Mouse (Mus musculus) hindbrain, embryonic 15.5 days (tissue): ENCODE measurements around the gene Gm3238. TPM values are rescaled to one million over a fixed set of nuclear protein-coding genes. Genes with fewer than 3 reads are reported as not detected.
"Not testable (repeated sequence)": the region's sequence is repeated elsewhere in the genome, so short reads cannot be mapped to it uniquely, and the experiment has no call there.

Source experiments
- ATAC-seq: fragments of 200-750 bp; cut with Nextera tagmentation; 2 replicates; pipeline ENCODE4 v1.8.0; 2017; ENCODE audit warnings: low read depth, moderate number of reproducible peaks, moderate TSS enrichment; ENCODE audit not compliant: low FRiP score
- H3K27ac ChIP-seq: fragments of 300-500 bp; sonication (generic); replicated peaks from 2 replicates; pipeline ENCODE4 v1.5.1; 2015; ENCODE audit warnings: mild to moderate bottlenecking, inconsistent platforms
- H3K27me3 ChIP-seq: fragments of 300-500 bp; sonication (generic); 2 replicates; pipeline ENCODE4 v1.6.1; 2015; ENCODE audit warnings: control low read depth, inconsistent platforms
- H3K36me3 ChIP-seq: fragments of 300-500 bp; sonication (generic); 2 replicates; pipeline ENCODE4 v1.6.1; 2015; ENCODE audit warnings: control low read depth, inconsistent platforms
- H3K4me1 ChIP-seq: fragments of 300-500 bp; sonication (generic); replicated peaks from 2 replicates; pipeline ENCODE4 v1.6.1; 2015; ENCODE audit warnings: control low read depth, inconsistent platforms
- H3K4me2 ChIP-seq: fragments of 300-500 bp; sonication (generic); 2 replicates; pipeline ENCODE4 v1.6.1; 2015; ENCODE audit warnings: moderate library complexity, mild to moderate bottlenecking, inconsistent platforms
- H3K4me3 ChIP-seq: fragments of 300-500 bp; sonication (generic); 2 replicates; pipeline ENCODE4 v1.5.1; 2015; ENCODE audit warnings: mild to moderate bottlenecking, inconsistent platforms
- H3K9ac ChIP-seq: fragments of 300-500 bp; sonication (generic); 2 replicates; pipeline ENCODE4 v1.6.1; 2015; ENCODE audit warnings: inconsistent platforms
- H3K9me3 ChIP-seq: fragments of 300-500 bp; sonication (generic); 2 replicates; pipeline ENCODE4 v1.6.1; 2016; ENCODE audit warnings: control low read depth, inconsistent platforms
- WGBS: fragments of 180-500 bp; shearing (Covaris S2); methylation state at CpG from one replicate; pipeline ENCODE4 v1.1.7; 2015; 5-methylcytosine and 5-hydroxymethylcytosine counted together
- polyA plus RNA-seq: library from polyadenylated mRNA; unstranded; fragments of >200 nt; fragmentation: Nextera tagmentation; extraction: Ambion mirVana; gene quantifications from 2 replicates; pipeline ENCODE4 v1.2.1, GENCODE M21; 2015

Gene Gm3238
- polyA plus RNA-seq = not detected in 2 replicates

GRCm38 (mm10) chr10:77771225-77771624 lies at the start of gene Gm3238:
Gene Gm3238 (minus strand): TSS chr10:77771325.
- H3K4me1 ChIP-seq = not testable (repeated sequence)

GRCm38 (mm10) chr10:77819203-77819602 lies 48.1 kb upstream of the Gm3238 start:
- no peaks in the 10 kb centered on the region for H3K36me3 ChIP-seq
- 54% methylated on average over 4 of the region's 4 CpGs for WGBS
- H3K4me1 ChIP-seq = 0 out of 2 replicates have a peak, but pooled peaks cover 4% of the 10 kb centered on the region
- H3K27me3 ChIP-seq = no peaks in the 10 kb centered on the region
- no peak overlapping the region for H3K4me2 ChIP-seq
- H3K9ac ChIP-seq = no peak overlapping the region
- H3K4me3 ChIP-seq = no peak overlapping the region
- ATAC-seq = no peak
- H3K9me3 ChIP-seq = peaks cover 3% of the 10 kb centered on the region; the same call in 1 of the 2 replicates
- no peak overlapping the region for H3K27ac ChIP-seq

More at GRCm38 (mm10) chr10:77771225-77771624, at the start of gene Gm3238:
- no CpG with 5 or more reads among the region's 1 CpGs for WGBS
- H3K9me3 ChIP-seq, H3K27ac ChIP-seq, H3K4me3 ChIP-seq, H3K4me2 ChIP-seq, H3K36me3 ChIP-seq, H3K9ac ChIP-seq, H3K27me3 ChIP-seq, ATAC-seq: not testable (repeated sequence)

GRCm38 (mm10) chr10:77818523-77818922 lies 47.4 kb upstream of the Gm3238 start:
- H3K36me3 ChIP-seq = no peaks in the 10 kb centered on the region
- H3K27me3 ChIP-seq = no peaks in the 10 kb centered on the region
- peak; percentile 63; the same call in 1 of the 2 replicates for ATAC-seq
- no peak overlapping the region for H3K9ac ChIP-seq
- H3K4me2 ChIP-seq = no peak overlapping the region
- peaks cover 3% of the 10 kb centered on the region; the same call in 1 of the 2 replicates for H3K9me3 ChIP-seq
- H3K4me1 ChIP-seq = 0 out of 2 replicates have a peak, but pooled peaks cover 4% of the 10 kb centered on the region
- WGBS = 98% methylated on average over 4 of the region's 4 CpGs
- H3K27ac ChIP-seq = no peak overlapping the region
- no peak overlapping the region for H3K4me3 ChIP-seq

DNA sequence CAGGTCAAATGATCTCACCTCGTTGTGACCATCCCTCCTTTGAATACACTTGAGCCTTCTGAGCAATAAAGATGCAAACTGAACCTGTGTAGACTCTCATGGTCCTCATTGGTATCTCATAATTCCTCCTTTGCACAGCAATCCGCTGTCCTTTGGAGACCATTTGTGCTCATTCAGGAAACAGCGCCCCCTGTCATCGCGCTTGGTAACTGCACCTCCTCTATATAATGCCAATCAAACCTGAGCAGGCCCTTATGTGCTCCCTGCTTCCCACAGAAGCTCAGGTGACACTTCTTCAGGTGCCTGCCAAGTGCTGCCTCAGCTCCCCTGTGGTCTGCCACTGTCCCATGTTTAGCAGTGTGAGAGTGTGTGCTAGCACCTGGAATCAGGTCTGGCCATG lies 44.4 kb upstream of the Gm3238 start:
- H3K4me3 ChIP-seq = no peak overlapping the region
- no peaks in the 10 kb centered on the region for H3K36me3 ChIP-seq
- no peaks in the 10 kb centered on the region for H3K27me3 ChIP-seq
- ATAC-seq = no peak
- 35% methylated on average over 5 of the region's 5 CpGs for WGBS
- no peak overlapping the region for H3K9ac ChIP-seq
- H3K27ac ChIP-seq = no peak overlapping the region
- H3K9me3 ChIP-seq = no peaks in the 10 kb centered on the region
- 0 out of 2 replicates have a peak, but pooled peaks cover 4% of the 10 kb centered on the region for H3K4me1 ChIP-seq
- H3K4me2 ChIP-seq = no peak overlapping the region

GRCm38 (mm10) chr10:77814382-77814781 lies 43.3 kb upstream of the Gm3238 start, which contains the start of gene Gm2696:
Gene Gm2696 (plus strand): TSS chr10:77814682.
- H3K9me3 ChIP-seq = no peaks in the 10 kb centered on the region
- no peak for ATAC-seq
- H3K36me3 ChIP-seq = no peaks in the 10 kb centered on the region
- no peak within 1 kb of the TSS for H3K4me3 ChIP-seq
- WGBS = 62% methylated on average over 4 of the region's 4 CpGs
- 0 out of 2 replicates have a peak, but pooled peaks cover 4% of the 10 kb centered on the region for H3K4me1 ChIP-seq
- no peak within 1 kb of the TSS for H3K4me2 ChIP-seq
- no peak within 1 kb of the TSS for H3K27ac ChIP-seq
- H3K27me3 ChIP-seq = no peaks in the 10 kb centered on the region
- no peak within 1 kb of the TSS for H3K9ac ChIP-seq

DNA sequence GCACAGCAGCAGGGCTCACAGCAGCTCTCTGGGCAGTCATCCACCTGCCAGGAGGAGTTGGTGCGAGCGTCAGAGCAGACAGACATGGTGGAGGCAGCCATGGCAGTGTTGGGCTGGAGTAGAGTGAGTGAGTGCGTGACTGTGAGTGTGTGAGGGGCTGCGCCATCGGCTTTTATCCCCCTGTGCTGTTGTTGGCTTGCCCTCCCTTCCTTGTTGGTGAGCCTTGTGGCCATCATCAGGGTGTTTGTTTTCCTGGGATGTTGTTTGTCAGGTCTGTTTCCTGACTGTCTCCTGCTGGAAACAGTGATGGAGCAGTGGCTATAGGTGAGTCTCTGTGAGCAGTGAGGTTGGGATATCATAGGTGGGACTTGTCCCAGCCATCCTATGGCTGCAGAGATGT lies 40.6 kb upstream of the Gm3238 start, which contains the start of gene Gm9507:
Gene Gm9507, minus strand, starts transcription at position 101 of the 400 bp plus-strand sequence.
- no peak within 1 kb of the TSS for H3K4me3 ChIP-seq
- no peak within 1 kb of the TSS for H3K9ac ChIP-seq
- no peaks in the 10 kb centered on the region for H3K9me3 ChIP-seq
- no peak within 1 kb of the TSS for H3K4me2 ChIP-seq
- H3K36me3 ChIP-seq = no peaks in the 10 kb centered on the region
- H3K27me3 ChIP-seq = no peaks in the 10 kb centered on the region
- no peak within 1 kb of the TSS for H3K27ac ChIP-seq
- ATAC-seq = no peak
- 75% methylated on average over 5 of the region's 5 CpGs for WGBS
- 0 out of 2 replicates have a peak, but pooled peaks cover 4% of the 10 kb centered on the region for H3K4me1 ChIP-seq

GRCm38 (mm10) chr10:77804095-77804494 lies 33.0 kb upstream of the Gm3238 start:
- Histone ChIP-seq H3K9ac (no peak overlapping the region), H3K27ac (no peak overlapping the region), H3K27me3 (no peaks in the 10 kb centered on the region), H3K4me1 (no peaks in the 10 kb centered on the region), H3K36me3 (no peaks in the 10 kb centered on the region), H3K4me3 (no peak overlapping the region), H3K9me3 (no peaks in the 10 kb centered on the region), H3K4me2 (no peak overlapping the region)
- no peak for ATAC-seq
- 83% methylated on average over 3 of the region's 3 CpGs for WGBS

- Histone ChIP-seq H3K36me3 (no peaks in the 10 kb centered on the region), H3K9me3 (no peaks in the 10 kb centered on the region), H3K4me1 (no peaks in the 10 kb centered on the region), H3K9ac (no peak within 1 kb of the TSS), H3K27ac (no peak within 1 kb of the TSS), H3K27me3 (no peaks in the 10 kb centered on the region), H3K4me3 (no peak within 1 kb of the TSS), H3K4me2 (no peak within 1 kb of the TSS)
- WGBS = 53% methylated on average over 8 of the region's 8 CpGs
- ATAC-seq = no peak
Observed at GRCm38 (mm10) chr10:77798921-77799508, 27.9 kb upstream of the Gm3238 start, which contains the start of gene Gm19668. Gene Gm19668 (minus strand): TSS chr10:77799133.

GRCm38 (mm10) chr10:77798164-77798920 lies 27.2 kb upstream of the Gm3238 start:
- not testable (repeated sequence) for H3K36me3 ChIP-seq, H3K9ac ChIP-seq, H3K9me3 ChIP-seq, H3K27ac ChIP-seq, H3K27me3 ChIP-seq, ATAC-seq, H3K4me2 ChIP-seq, H3K4me3 ChIP-seq, H3K4me1 ChIP-seq
- WGBS = 34% methylated on average over 3 of the region's 3 CpGs

DNA sequence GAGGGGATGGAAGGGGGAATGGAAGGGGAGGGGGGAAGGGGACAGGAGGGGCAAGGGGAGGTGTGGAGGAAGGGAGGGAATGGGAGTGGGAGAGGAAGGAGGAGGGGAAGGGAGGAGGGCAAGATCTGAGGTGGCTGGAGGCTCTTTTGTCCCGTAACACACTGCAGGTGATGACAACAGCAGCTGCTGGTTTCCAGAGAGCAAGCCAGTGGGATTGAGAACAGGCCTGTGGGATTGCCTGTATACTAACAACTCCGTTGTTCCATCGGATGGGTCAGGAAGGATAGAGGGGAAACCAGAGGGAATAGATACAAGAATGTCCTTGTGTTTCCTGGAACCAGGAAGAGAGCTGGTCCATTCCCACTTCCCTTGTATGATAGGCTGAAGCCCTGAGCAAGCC lies 26.6 kb upstream of the Gm3238 start:
- Histone ChIP-seq H3K27me3 (no peaks in the 10 kb centered on the region), H3K9ac (no peak overlapping the region), H3K4me3 (no peak overlapping the region), H3K36me3 (no peaks in the 10 kb centered on the region), H3K9me3 (no peaks in the 10 kb centered on the region), H3K4me1 (no peaks in the 10 kb centered on the region), H3K4me2 (no peak overlapping the region), H3K27ac (no peak overlapping the region)
- ATAC-seq = no peak
- 22% methylated on average over 3 of the region's 3 CpGs for WGBS

- 68% methylated on average over 2 of the region's 2 CpGs for WGBS
- no peak for ATAC-seq
Observed at GRCm38 (mm10) chr10:77794976-77795375, 23.9 kb upstream of the Gm3238 start, which contains the start of gene Gm9639. Gene Gm9639 (minus strand): TSS chr10:77795076.

DNA sequence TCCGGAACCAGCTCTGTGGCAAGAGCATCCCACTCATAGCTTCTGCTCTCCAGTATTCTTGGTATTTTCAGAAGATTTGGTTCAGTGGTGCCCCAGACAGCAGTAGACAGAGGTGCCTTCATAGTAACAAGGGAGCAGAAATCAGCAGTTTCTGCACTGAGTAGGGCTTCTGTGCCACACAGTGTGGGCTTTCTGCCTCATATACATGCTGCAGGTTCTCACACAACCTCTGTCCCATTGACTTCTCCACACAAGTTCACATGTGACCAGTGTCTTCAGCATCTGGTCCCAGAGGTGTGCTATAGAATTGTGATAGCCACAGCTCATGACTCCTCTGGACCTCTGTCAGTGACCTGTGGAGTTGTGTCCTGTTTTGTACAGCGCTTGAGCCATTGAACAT lies 17.5 kb upstream of the Gm3238 start:
- H3K9ac ChIP-seq = no peak overlapping the region
- H3K4me3 ChIP-seq = no peak overlapping the region
- no peak overlapping the region for H3K27ac ChIP-seq
- H3K4me2 ChIP-seq = no peak overlapping the region
- ATAC-seq = no peak
- no peaks in the 10 kb centered on the region for H3K9me3 ChIP-seq
- H3K27me3 ChIP-seq = no peaks in the 10 kb centered on the region
- no peaks in the 10 kb centered on the region for H3K4me1 ChIP-seq
- H3K36me3 ChIP-seq = no peaks in the 10 kb centered on the region
- 81% methylated on average over 2 of the region's 2 CpGs for WGBS

More at GRCm38 (mm10) chr10:77794976-77795375, 23.9 kb upstream of the Gm3238 start, which contains the start of gene Gm9639:
- no peak within 1 kb of the TSS for H3K4me2 ChIP-seq
- H3K27me3 ChIP-seq = no peaks in the 10 kb centered on the region
- H3K36me3 ChIP-seq = no peaks in the 10 kb centered on the region
- no peak within 1 kb of the TSS for H3K4me3 ChIP-seq
- H3K9ac ChIP-seq = no peak within 1 kb of the TSS
- no peaks in the 10 kb centered on the region for H3K9me3 ChIP-seq
- H3K4me1 ChIP-seq = no peaks in the 10 kb centered on the region
- no peak within 1 kb of the TSS for H3K27ac ChIP-seq
